Mouse (Mus musculus) ES-E14 (cell line): Measurements from ENCODE around the gene Srxn1. TPM values are rescaled to one million over a fixed set of nuclear protein-coding genes. Genes with fewer than 3 reads are reported as not detected.

ENCODE experiments used
- DNase-seq: peaks from one replicate; pipeline ENCODE4 v3.0.0-alpha.2; 2013; ENCODE audit warnings: low read depth, low spot score
- H3K27ac ChIP-seq: 2 replicates; pipeline ENCODE4 v1.5.1; 2012; ENCODE audit warnings: low read depth, mild to moderate bottlenecking, low read length, moderate library complexity, mixed read lengths; ENCODE audit not compliant: poor library complexity, insufficient read depth, severe bottlenecking
- H3K36me3 ChIP-seq: 2 replicates; pipeline ENCODE4 v1.6.1; 2012; ENCODE audit warnings: mild to moderate bottlenecking, low read length, moderate library complexity, mixed read lengths; ENCODE audit not compliant: control insufficient read depth, poor library complexity, insufficient read depth, severe bottlenecking
- H3K4me1 ChIP-seq, 2 experiments: fragments of 150-350 bp in 1 of 2; sonication (generic) in 1 of 2; 2 replicates each; pipeline ENCODE4 v1.6.1; 2012; ENCODE audit warnings: low read length in 2 of 2, mild to moderate bottlenecking in 1 of 2, mixed read lengths in 1 of 2; ENCODE audit not compliant: control insufficient read depth in 2 of 2, insufficient read depth in 2 of 2, poor library complexity in 1 of 2
- H3K4me3 ChIP-seq, 2 experiments: fragments of 150-350 bp in 1 of 2; sonication (generic) in 1 of 2; 2 replicates each; pipeline ENCODE4 v1.5.1; 2012; ENCODE audit warnings: low read length in 2 of 2, low read depth in 1 of 2, mild to moderate bottlenecking in 1 of 2, mixed read lengths in 1 of 2; ENCODE audit not compliant: insufficient read depth in 1 of 2, poor library complexity in 1 of 2, severe bottlenecking in 1 of 2
- H3K9ac ChIP-seq: 2 replicates; pipeline ENCODE4 v1.6.1; 2012; ENCODE audit warnings: low read depth, mild to moderate bottlenecking, low read length, mixed read lengths; ENCODE audit not compliant: poor library complexity, insufficient read depth, severe bottlenecking
- H3K9me3 ChIP-seq: fragments of 150-350 bp; sonication (generic); 2 replicates; pipeline ENCODE4 v1.6.1; 2012; ENCODE audit warnings: low read depth, mild to moderate bottlenecking, low read length; ENCODE audit not compliant: control insufficient read depth, insufficient read depth
- CHD2 ChIP-seq: IDR thresholded peaks from 2 replicates; pipeline ENCODE4 v1.6.1; 2014; ENCODE audit warnings: mild to moderate bottlenecking, low read depth, low read length, inconsistent platforms
- HCFC1 ChIP-seq: IDR thresholded peaks from 2 replicates; pipeline ENCODE4 v1.6.1; 2012; ENCODE audit warnings: low read length, inconsistent platforms, borderline replicate concordance; ENCODE audit not compliant: insufficient read depth
- MAFK ChIP-seq: IDR thresholded peaks from 2 replicates; pipeline ENCODE4 v1.6.1; 2014; ENCODE audit warnings: mild to moderate bottlenecking, low read depth, low read length, inconsistent platforms; ENCODE audit not compliant: insufficient read depth
- ZC3H11A ChIP-seq: IDR thresholded peaks from 2 replicates; pipeline ENCODE4 v1.6.1; 2012; ENCODE audit warnings: low read depth, mild to moderate bottlenecking, inconsistent platforms, low read length, borderline replicate concordance
- ZNF384 ChIP-seq: IDR thresholded peaks from 2 replicates; pipeline ENCODE4 v1.6.1; 2012; ENCODE audit warnings: low read depth, low read length, inconsistent platforms
- in situ Hi-C, 2 experiments: fragments of 600-800 bp; cut with MboI; formaldehyde crosslinking; loops; one replicate each; pipeline ENCODE4 v1.15.1; 2025; ENCODE audit warnings: low sequenced_read_pairs in 2 of 2, inconsistent platforms in 1 of 2; ENCODE audit not compliant: unreplicated experiment in 2 of 2
- total RNA-seq: library from RNA; depleted of rRNA; stranded (reverse); fragments of 300-350 nt; gene quantifications from 2 replicates; pipeline ENCODE4 v1.2.3, GENCODE M21; 2012

Gene Srxn1
- total RNA-seq, 1 experiment, result 18.3 TPM

- Histone ChIP-seq H3K9me3 (no peaks in the 10 kb centered on the region), H3K4me1 (peaks cover 6 to 16% of the 10 kb centered on the region in 2 experiments; a peak in 3 of 4 replicates), H3K4me3 (peak overlapping the region; percentile 59 to 80), H3K27ac (no peak overlapping the region), H3K36me3 (peaks cover 23% of the 10 kb centered on the region), H3K9ac (peak overlapping the region; percentile 91)
- in situ Hi-C loops, result no loop called here
- DNase-seq, result no peak
- TF ChIP-seq HCFC1 (no peak), CHD2 (no peak), ZC3H11A (no peak), MAFK (no peak), ZNF384 (no peak)
Observed at GRCm38 (mm10) chr2:152144501-152144900, 39.2 kb downstream of the Srxn1 start.

DNA sequence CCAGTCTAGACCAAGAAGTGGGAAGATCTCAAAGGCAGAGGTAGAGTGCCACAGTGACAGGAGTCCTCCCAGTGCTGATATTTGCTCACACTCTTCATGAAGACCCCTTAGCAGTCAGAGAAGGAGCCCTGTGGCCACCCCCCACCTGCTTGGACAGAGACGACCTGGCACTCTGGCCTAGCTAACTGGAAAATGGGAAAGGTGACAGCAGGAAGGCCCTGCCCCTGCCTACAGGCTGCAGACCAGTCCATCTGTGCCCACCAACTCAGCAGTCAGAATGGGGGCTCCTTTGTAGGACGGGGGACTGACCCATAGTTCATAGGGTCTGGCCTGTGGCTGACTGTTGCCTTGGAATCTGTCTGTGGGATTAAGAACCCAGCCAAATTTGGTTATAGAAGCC is 40.4 kb downstream of the Srxn1 start:
- H3K4me3 ChIP-seq, result peak overlapping the region; percentile 59 to 80; a peak in 2 of 4 replicates
- in situ Hi-C loops, result no loop called here
- TF ChIP-seq MAFK, result no peak
- no peak for TF ChIP-seq CHD2
- no peak for TF ChIP-seq ZNF384
- no peak for TF ChIP-seq HCFC1
- no peak for TF ChIP-seq ZC3H11A
- no peak overlapping the region for H3K27ac ChIP-seq
- H3K9ac ChIP-seq, result peak overlapping the region; percentile 18; the same call in 1 of the 2 replicates
- H3K4me1 ChIP-seq, result peaks cover 8 to 23% of the 10 kb centered on the region in 2 experiments; a peak in 3 of 4 replicates
- peaks cover 25% of the 10 kb centered on the region for H3K36me3 ChIP-seq
- no peak for DNase-seq
- no peaks in the 10 kb centered on the region for H3K9me3 ChIP-seq

DNA sequence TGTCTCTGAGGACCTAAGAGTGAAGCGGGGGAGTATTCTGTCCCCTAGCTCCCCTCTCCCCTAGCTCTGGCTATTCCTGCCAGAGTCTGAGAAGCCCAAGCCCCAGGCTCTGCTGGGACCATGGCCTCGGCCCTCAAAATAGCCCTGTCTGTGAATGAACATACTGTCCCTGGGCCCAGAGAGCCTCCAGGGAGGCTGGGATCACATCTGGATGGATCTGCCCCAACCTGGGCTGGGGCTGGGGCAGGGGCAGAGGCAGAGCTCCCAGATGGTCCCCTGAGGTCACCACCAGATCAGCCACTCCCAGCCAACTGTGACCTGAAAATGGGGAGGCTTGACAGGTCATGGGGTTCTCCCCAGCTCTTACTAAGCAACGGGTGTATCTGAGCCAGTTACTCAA is 41.8 kb downstream of the Srxn1 start:
- Histone ChIP-seq H3K27ac (no peak overlapping the region), H3K9ac (no peak overlapping the region), H3K4me1 (peaks cover 5 to 15% of the 10 kb centered on the region in 2 experiments; a peak in 2 of 4 replicates), H3K36me3 (peaks cover 25% of the 10 kb centered on the region), H3K9me3 (no peaks in the 10 kb centered on the region), H3K4me3 (no peak overlapping the region)
- in situ Hi-C loops, result no loop called here
- no peak for TF ChIP-seq ZNF384
- TF ChIP-seq HCFC1, result no peak
- no peak for TF ChIP-seq MAFK
- no peak for TF ChIP-seq ZC3H11A
- TF ChIP-seq CHD2, result no peak
- DNase-seq, result no peak

GRCm38 (mm10) chr2:152148675-152149074 is 43.4 kb downstream of the Srxn1 start:
- H3K4me1 ChIP-seq, result peaks cover 5 to 13% of the 10 kb centered on the region in 2 experiments; a peak in 2 of 4 replicates
- no peaks in the 10 kb centered on the region for H3K9me3 ChIP-seq
- no peak overlapping the region for H3K27ac ChIP-seq
- in situ Hi-C loops, result no loop called here
- no peak for TF ChIP-seq ZNF384
- no peak for TF ChIP-seq HCFC1
- no peak for TF ChIP-seq MAFK
- no peak for TF ChIP-seq ZC3H11A
- no peak for TF ChIP-seq CHD2
- peaks cover 25% of the 10 kb centered on the region for H3K36me3 ChIP-seq
- no peak overlapping the region for H3K9ac ChIP-seq
- no peak overlapping the region for H3K4me3 ChIP-seq
- DNase-seq, result no peak

DNA sequence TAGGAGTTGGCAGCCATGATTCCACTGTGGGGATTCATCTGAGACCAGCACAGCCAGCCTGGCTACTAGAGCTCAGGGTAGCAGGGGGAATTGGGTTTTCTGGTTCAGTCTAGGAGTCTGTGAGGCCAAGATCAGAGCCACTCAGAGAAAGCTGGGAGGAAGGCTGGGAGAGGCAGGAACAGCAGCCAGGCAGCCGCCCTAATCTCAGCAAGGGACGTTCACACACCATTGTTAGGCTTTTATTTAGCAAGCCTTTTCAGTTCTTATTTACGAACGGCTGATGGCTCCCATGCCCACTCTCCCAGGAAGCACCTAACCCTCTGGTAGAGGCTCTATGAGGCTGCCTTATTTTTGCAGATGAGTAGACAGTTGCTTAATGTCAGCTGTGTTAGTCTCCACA is 44.6 kb downstream of the Srxn1 start:
- in situ Hi-C loops, result no loop called here
- Histone ChIP-seq H3K4me1 (peaks cover 7 to 17% of the 10 kb centered on the region in 2 experiments; a peak in 2 of 4 replicates), H3K9me3 (no peaks in the 10 kb centered on the region), H3K9ac (no peak overlapping the region), H3K4me3 (no peak overlapping the region), H3K36me3 (peaks cover 25% of the 10 kb centered on the region), H3K27ac (peak overlapping the region; percentile 60; the same call in 1 of the 2 replicates)
- no peak for DNase-seq
- TF ChIP-seq CHD2 (no peak), ZC3H11A (no peak), MAFK (no peak), HCFC1 (no peak), ZNF384 (no peak)
